Mouse (Mus musculus): ENCODE results near the gene Ccdc170. TPM values are rescaled to one million over a fixed set of nuclear protein-coding genes. Genes with fewer than 3 reads are reported as not detected.
A peak's percentile ranks its signal among the peaks of the same experiment; 100 is the strongest.
"Not testable (repeated sequence)": the region's sequence is repeated elsewhere in the genome, so short reads cannot be mapped to it uniquely, and the experiment has no call there.

Ccdc170 gene
- total RNA-seq, 1 experiment from 2014 or later = 0.19 TPM

DNA sequence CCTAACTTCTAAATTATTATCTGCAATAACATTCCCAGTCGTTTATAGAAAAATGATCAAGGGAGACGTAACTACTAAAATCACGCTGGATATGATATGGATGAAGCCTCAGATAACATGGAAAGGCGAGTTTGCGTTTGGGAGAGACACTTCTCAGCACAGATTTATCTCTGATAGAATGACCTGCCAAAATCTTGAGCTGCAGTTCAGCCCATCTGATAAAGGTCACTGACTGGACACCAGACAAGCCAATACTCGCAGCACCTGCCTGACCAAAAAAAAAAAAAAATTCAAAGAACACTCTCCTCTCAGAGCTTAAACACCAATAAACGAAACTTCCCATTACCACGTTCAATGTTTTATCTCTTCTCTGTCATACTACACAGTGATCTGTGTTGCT lies 108.7 kb downstream of the Ccdc170 start:
- ATAC-seq (replicated peaks; ENCODE audit: insufficient number of reproducible peaks, low FRiP score, low TSS enrichment, poor library complexity, severe bottlenecking) = no peak

DNA sequence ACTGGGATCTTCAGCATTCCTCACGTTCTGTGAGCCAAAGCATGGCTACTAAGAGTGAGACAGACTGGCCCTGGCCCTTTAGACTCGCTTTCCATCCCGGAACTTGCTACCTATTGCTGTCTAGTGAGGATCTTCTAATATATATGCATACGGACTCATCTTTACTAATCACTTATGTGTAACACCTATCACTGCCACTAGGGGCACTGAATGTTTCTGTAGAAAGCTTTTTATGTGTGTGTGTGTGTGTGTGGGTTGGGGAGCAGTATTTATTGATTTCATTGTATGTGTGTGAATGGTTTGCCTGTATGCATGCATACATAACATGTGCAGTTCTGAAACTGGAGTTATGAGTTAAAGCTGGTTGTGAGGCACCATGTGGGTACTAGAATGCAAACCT lies 111.5 kb downstream of the Ccdc170 start:
- ATAC-seq (replicated peaks; ENCODE audit: insufficient number of reproducible peaks, low FRiP score, low TSS enrichment, poor library complexity, severe bottlenecking) = 0 out of 2 replicates have a peak, but pooled peaks have one; percentile 63

DNA sequence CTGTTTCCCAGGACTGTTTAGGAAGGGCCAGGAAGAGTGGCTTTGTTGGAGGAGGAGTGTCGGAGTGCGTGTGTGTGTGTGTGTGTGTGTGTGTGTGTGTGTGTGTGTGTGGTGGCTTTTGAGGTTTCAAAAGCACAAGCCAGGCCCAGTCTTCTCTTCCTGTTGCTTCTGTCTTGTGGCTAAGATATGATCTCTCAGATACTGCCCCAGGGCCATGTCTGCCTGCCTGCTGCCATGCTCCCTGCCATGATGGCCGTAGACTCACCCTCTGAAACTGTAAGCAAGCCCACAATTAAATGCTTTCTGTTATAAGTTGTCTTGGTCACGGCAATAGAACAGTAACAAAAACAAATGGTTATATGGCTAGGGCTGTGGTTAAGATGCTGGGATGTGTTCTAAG lies 114.9 kb downstream of the Ccdc170 start:
- ATAC-seq (replicated peaks; ENCODE audit: insufficient number of reproducible peaks, low FRiP score, low TSS enrichment, poor library complexity, severe bottlenecking) = no peak

DNA sequence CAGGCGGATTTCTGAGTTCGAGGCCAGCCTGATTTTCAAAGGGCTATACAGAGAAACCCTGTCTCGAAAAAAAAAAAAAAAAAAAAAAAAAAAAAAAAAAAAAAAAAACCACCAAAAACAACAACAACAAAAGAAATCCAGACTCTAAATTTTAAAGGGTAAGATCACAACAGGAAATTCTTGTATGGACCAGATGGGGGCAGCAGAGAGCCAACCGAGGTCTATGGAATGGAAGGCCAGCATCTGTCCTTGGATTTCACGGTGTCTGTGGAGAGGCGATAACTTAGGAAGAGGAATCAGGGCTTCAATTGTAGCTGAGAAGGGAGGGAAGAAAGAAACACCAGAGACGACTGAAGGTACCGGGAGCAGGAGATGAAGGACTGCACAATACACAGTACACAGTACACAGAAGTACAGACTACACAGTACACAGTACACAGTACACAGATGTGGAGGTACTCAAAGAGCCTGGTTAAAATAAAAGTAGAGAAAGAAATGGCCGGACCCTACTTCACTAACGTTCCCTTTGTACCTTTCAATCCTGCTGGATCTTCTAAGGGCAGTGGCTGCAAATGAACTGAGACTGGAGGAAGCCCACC lies 116.0 kb downstream of the Ccdc170 start:
- ATAC-seq (replicated peaks; ENCODE audit: insufficient number of reproducible peaks, low FRiP score, low TSS enrichment, poor library complexity, severe bottlenecking) = no peak

DNA sequence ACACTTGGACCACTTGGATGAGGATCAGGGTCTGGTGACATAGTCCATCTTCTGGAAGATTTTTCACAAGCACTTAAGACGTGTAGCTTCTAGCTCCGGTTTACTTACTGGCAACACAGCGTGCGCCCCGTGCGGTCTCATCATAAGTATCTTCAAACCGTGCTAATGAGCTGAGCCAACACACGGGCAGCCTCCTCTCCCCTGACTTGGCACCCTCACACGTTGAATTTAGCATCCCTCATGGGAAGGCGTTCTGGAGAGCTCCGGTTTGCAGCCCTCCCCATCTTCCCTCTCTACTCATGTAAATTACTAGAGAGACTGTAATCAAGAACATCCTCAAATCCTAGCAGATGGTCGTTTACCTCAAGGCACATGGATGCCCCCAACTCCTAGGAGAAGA lies 116.6 kb downstream of the Ccdc170 start:
- no peak for ATAC-seq (replicated peaks; ENCODE audit: insufficient number of reproducible peaks, low FRiP score, low TSS enrichment, poor library complexity, severe bottlenecking)

DNA sequence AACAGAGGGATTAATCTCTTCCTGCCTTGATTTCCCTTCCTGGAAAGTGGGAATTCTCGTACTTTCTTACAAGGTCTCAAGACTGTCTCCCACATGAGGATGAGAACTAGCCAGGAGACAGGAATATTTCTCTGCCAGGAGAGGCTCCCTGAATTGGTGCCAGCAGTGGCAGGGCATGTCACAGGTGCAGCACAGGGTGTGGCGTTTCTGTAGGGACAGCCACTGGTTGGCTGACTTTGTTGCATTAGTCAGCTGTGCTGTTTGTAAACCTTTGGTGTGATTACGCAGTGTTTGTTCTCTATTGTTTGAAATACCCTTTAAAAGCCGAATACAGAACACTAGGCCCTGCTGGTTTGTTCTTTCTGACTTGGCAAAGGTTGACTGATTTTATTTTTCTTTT lies 117.3 kb downstream of the Ccdc170 start:
- ATAC-seq (replicated peaks; ENCODE audit: insufficient number of reproducible peaks, low FRiP score, low TSS enrichment, poor library complexity, severe bottlenecking) = no peak

DNA sequence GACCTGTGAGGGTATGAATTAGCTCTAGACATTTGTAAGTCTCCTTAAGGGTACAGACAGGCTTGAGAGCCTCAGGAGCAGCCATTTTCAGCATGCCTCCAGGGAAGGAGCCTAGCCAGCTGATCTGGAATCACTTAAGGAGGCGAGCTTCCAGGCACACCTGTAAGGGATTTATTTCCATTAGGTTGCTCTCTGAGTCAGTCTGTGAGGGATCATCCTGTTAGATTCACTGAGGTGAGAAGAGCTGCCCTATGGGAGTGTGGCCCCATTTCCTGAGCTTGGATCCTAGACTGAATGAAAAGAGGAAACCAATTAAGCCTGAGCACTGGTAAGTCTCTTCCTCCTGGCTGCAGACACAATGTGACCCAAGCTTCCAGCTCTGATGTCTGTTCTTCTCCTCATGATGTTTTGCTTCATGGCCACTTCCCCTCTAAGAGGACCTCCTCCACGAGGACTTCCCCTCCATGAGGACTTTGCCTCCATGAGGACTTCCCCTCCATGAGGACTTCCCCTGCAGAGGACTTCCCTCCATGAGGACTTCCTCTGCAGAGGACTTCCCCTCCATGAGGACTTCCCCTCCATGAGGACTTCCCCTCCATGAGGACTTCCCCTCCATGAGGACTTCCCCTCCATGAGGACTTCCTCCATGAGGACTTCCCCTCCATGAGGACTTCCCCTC lies 118.6 kb downstream of the Ccdc170 start:
- ATAC-seq (replicated peaks; ENCODE audit: insufficient number of reproducible peaks, low FRiP score, low TSS enrichment, poor library complexity, severe bottlenecking) = 0 out of 2 replicates have a peak, but pooled peaks have one; percentile 16

DNA sequence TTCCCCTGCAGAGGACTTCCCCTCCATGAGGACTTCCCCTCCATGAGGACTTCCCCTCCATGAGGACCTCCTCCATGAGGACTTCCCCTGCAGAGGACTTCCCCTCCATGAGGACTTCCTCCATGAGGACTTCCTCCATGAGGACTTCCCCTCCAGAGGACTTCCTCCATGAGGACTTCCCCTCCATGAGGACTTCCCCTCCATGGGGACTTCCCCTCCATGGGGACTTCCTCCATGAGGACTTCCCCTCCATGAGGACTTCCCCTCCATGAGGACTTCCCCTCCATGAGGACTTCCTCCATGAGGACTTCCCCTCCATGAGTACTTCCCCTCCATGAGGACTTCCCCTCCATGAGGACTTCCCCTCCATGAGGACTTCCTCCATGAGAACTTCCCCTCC lies 119.3 kb downstream of the Ccdc170 start:
- ATAC-seq (replicated peaks; ENCODE audit: insufficient number of reproducible peaks, low FRiP score, low TSS enrichment, poor library complexity, severe bottlenecking) = not testable (repeated sequence)

DNA sequence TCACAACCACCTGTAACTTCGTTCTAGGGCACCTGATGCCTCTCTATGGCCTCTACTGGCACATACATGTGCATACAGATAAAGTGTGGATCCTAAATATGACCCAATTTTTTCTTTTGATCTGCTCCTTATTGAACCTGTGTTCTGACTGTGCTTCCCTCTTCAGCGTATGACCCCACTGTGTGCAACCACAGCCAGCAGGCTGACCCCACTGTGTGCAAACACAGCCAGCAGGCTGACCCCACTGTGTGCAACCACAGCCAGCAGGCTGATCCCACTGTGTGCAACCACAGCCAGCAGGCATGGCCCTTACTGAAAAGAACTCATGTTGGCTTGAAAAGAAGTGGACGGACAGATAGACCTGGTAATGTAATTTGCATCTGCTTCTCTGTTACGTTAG lies 120.2 kb downstream of the Ccdc170 start:
- no peak for ATAC-seq (replicated peaks; ENCODE audit: insufficient number of reproducible peaks, low FRiP score, low TSS enrichment, poor library complexity, severe bottlenecking)

DNA sequence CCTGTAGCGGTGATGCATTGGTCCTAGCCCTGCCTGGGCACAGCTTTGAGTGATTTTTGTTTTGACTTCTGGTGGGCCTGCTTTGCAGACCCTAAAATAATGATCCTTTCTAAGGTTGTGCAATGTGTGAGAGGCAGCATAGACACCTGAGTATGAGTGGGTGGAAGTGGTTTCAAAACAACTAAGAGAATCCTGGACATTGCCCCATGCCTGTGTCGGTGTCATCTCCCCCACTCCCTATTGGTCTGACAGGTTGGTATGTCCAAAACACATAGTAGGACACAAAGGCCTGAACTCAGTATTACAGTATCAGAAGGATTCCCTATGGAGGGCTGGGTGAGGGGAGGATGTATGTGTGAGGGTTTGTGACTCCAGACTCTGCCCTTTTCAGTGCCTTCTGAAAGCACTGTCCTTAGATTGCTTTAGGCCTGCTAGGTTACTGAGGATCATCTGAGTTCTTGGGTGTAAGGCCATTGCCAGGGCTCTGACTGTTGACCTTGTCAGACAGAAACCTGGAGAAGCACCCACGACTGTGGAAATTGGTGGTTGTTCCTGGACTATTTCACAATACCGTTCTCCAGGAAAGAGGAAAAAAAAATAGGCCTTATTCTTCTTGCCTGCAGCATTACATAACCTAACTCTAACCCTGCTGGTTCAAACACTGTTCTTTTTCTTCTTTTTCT lies 122.4 kb downstream of the Ccdc170 start:
- no peak for ATAC-seq (replicated peaks; ENCODE audit: insufficient number of reproducible peaks, low FRiP score, low TSS enrichment, poor library complexity, severe bottlenecking)

DNA sequence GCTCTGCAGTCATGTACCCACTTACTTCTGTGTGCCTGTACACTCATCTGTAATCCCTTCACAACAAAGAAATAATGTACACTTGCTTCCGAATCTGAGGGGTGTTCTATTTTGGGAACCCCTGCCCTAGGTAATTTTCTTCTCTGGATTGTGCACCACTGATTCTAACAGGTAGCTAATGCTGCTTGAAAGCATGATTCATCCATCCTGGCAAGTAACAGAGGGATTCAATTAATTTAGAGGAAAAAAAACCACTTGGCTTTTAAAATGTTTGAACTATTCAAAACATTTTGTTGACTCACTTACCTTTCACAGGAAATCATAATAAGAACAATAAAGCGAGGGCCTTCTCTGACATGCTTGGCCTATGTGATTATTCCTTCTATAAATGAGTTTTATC lies 127.9 kb downstream of the Ccdc170 start:
- no peak for ATAC-seq (replicated peaks; ENCODE audit: insufficient number of reproducible peaks, low FRiP score, low TSS enrichment, poor library complexity, severe bottlenecking)

DNA sequence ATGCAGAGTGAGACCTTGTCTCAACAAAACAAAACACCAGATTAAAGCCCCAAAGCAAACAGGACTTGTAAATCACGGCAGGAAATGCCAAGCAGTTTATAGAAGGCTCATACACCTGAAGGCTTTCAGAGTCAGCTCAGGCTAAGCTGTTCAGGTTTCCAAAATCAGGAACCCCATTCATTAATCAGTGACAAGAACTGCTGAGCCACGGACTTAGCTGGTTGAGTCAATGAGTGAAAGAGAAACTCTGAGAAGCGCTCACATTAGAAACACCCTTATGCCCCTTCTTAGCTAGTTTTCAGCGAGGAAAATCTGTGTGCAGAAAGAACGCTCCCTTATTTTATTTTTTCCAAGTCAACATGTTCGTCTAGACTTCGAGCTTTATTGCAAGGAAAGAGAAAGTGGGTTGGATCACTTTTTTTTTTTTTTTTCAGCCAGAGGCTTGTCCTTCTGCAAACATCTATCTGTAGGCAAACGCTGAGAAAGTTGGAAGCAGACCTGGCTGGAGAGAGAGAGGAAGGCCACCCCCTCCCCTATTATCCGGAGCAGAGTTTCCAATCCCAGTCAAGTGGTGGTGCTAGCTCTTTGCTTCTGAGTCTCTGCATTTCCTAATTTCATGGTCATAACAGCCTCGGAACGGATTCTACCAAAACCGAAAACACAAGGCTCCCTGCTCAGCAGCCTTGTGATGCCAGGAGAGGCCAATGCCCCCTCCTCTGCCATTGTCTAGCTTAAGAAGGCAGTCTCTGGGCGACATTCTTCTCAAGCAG lies 129.3 kb downstream of the Ccdc170 start, which contains the start of gene Esr1:
Esr1 (plus strand) TSS at position 208 of the 770 bp plus-strand sequence.
- no peak for ATAC-seq (replicated peaks; ENCODE audit: insufficient number of reproducible peaks, low FRiP score, low TSS enrichment, poor library complexity, severe bottlenecking)

Other genes starting within 250 kb of the Ccdc170 start
- 5.5 to 7.9 TPM (median 6.9 TPM) in 3 replicates for gene Akap12, start 216.1 kb upstream of the Ccdc170 start, total RNA-seq (2017)
- 25.2 to 30.1 TPM (median 28.5 TPM) in 3 replicates for gene Zbtb2, start 94.4 kb upstream of the Ccdc170 start, total RNA-seq (2017)
- gene Rmnd1, start 50.1 kb upstream of the Ccdc170 start, total RNA-seq (2017) = 36.2 to 50.5 TPM (median 46.3 TPM) in 3 replicates
- gene Armt1, start 50.0 kb upstream of the Ccdc170 start, total RNA-seq (2017) = 14.9 to 33.3 TPM (median 21.4 TPM) in 3 replicates
- gene Esr1, start 129.1 kb downstream of the Ccdc170 start, total RNA-seq (2017) = 1.2 to 3.5 TPM (median 2.3 TPM) in 3 replicates